Mouse (Mus musculus) spleen, adult 12 weeks (tissue): ENCODE data around the gene Mthfd2.
"Not testable (repeated sequence)": the region's sequence is repeated elsewhere in the genome, so short reads cannot be mapped to it uniquely, and the experiment has no call there.

Experiments used
- DNase-seq: peaks from one replicate; pipeline ENCODE4 v3.0.0; 2022; ENCODE audit warnings: low spot score

The Mthfd2 gene

GRCm38 (mm10) chr6:83325525-83326393 lies at the start of gene Mthfd2, which contains the start of gene Mob1a:
Gene Mthfd2, minus strand, starts transcription at chr6:83325908.
Gene Mob1a, plus strand, starts transcription at chr6:83326016.
- peak; percentile 95 for DNase-seq

DNA sequence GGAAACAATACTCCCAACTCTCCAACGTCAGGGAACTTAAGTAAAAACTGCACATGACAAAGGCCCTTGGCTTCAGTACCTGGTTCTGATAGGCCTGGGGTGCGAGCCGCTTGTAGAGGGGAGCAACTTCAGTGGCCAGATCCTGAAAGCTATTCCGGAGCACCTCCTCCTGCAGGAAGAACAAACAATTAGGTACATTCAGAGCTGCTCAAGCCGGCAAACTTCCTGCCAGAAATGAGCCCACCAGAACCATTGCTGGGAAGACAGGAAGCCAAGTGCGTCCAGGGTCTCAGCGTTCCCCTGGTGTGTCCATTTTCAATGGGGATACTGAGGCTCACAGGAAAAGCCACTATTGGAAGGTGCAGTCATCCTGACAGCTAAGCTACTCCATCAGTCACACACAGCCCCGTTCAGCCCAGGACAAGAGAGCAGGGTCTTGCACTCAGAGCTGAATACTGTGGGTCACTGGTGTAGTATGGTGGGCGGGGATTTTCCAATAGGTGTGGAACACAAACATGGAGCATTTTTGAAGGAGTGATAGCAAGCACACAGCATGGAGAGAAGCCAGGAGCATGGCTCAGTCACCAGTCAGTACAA lies 48.1 kb upstream of the Mthfd2 start:
- no peak for DNase-seq

GRCm38 (mm10) chr6:83371350-83371749 lies 45.6 kb upstream of the Mthfd2 start:
- no peak for DNase-seq

DNA sequence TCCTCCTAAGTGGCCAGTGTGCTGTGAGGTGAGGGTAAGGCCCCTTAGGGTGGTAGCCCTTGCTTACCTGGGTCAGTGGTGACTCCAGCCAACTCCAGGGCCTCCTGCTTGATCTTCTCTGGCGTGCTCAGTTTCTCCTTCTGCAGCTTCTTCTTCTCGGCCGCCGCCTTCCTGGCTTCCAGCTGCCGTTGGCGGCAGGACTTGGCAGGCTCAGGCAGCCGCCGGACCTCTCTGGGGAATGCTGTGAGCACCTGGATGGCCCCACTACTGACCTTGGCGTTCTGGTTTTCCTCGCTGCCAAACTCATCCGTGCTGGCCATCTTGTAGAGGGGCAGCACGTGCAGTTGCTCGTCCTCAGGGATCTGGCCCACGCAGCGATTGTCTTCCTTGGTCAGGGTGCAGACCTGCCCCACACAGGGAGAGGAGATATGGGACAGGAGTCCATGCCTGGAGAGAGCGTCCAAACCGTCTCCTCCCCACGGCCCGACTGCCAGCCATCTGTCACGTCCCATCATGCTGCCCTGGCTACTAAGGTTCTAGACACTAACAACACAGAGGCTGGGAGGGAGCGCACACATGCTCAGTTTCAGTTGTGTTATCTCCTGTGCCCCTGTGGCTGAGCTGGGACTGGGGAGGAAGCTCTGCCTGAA lies 44.7 kb upstream of the Mthfd2 start:
- DNase-seq: no peak

DNA sequence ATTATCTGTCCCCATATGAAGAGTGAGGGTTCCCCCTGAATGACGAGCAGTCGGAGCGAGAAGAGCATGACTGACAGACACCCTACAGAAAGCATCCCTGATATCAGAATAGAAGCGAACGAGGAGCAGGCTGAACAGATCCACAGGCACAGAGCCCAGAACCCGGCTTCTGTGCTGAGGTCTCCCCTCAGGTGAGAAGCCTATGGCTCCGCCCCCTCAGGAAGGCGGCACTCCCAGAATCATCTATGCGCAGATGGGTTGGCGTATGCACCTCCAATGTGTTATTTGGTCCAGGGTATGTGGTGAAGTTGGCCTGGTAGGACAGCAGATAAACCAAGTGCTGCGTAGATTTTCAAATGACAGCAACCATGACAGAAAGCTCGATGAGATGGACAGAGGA lies 37.4 kb upstream of the Mthfd2 start:
- no peak for DNase-seq

GRCm38 (mm10) chr6:83361523-83362248 lies 36.0 kb upstream of the Mthfd2 start:
- DNase-seq: no peak

- no peak for DNase-seq
These were observed 31.7 kb upstream of the Mthfd2 start for GRCm38 (mm10) chr6:83357436-83357835.

DNA sequence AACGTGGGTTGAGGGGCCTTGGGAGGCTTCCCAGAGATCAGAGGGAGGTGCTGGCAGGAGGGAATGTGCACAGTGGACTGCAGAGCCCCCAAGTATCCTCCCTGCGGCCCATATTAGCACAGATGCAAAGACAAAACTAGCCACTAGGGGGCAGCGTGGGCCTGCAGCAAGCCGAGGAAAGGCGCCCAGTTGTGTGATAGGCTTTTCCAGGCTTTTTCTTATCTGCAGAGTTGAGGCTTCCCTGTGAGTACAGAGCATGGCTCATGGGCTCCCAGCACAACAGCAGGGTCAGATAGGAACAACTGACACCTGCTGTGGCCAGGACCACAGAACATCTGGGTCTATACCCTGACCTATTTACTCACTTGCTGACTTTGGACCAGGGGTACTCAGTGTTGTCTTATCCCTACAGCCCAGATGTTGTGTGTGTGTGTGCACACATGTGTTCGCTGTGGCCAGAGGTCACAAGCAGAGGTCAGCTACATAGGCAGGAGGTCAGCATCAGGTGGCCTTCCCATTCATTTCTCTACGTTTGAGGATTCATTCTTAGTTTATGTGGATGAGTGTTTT lies 30.9 kb upstream of the Mthfd2 start:
- peak; percentile 78 for DNase-seq

GRCm38 (mm10) chr6:83354856-83355781 lies 29.4 kb upstream of the Mthfd2 start:
- DNase-seq: no peak

DNA sequence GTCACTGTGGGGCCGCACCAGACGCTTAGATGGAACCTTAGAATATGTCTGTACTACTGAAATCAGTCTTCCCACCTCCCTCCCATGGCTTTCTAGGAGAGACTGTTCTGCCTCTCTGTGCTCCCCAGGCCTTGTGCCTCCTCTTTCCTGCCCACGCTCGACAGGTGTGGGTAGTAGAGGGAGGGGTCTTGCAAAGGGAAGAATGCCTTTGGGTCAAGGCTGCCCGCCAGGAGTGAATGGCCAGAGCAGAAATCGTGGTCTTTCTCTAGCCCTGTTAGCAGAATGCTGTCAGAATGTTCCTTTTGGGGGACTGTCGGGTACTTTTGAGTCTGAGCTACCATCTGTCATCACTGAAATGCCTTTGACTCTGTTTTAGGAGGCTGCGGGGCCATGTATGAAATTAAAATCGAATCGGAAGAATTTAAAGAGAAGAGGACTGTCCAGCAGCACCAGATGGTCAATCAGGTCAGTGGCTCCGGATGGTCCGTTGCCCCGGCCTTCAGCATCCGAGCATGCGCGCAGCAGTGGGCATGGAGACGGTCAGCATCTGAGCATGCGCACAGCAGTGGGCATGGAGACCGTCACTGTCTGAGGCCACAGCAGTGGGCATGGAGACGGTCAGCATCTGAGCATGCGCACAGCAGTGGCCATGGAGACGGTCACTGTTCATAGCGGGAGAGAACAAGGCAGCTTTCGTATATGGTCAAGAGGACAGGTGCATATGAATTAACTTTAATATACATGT lies 27.1 kb upstream of the Mthfd2 start:
- no peak for DNase-seq

GRCm38 (mm10) chr6:83351490-83352160 lies 25.9 kb upstream of the Mthfd2 start:
- DNase-seq: peak; percentile 78

GRCm38 (mm10) chr6:83350851-83351405 lies 25.2 kb upstream of the Mthfd2 start:
- DNase-seq: no peak

GRCm38 (mm10) chr6:83350172-83350571 lies 24.5 kb upstream of the Mthfd2 start:
- no peak for DNase-seq

DNA sequence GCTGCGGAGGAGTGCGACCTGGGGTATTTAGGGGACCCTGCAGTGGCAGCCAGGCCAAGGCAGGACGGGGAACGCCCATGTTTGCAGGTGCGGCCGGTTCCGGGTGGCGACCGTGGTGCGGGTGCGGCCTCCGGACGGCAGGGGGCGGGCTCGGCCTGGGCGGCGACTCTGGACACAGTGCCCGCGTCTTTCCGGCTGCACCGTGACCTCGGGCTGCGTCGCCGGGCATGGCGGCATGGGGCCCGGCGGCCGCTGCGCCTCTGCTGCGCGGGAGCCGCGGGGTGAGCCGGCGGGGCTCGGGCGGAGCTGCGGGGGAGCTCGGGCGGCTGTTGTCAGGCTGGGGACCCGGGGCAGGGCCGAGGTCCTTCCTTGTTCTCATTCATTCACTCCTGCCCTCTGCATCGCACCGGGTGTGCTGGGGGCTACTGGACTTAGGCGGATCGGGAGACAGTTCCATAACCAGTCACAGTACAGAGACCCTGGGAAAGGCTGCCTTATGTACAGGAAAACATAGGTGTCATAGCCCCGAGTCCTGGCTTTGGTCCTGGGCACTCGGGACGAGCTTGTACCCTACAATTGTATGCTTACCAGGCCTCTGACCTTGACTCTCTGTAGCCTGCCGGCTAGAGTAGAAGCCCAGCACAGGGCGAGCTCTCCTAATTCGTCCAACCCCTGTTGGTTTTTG lies 23.7 kb upstream of the Mthfd2 start:
- DNase-seq: peak; percentile 95

DNA sequence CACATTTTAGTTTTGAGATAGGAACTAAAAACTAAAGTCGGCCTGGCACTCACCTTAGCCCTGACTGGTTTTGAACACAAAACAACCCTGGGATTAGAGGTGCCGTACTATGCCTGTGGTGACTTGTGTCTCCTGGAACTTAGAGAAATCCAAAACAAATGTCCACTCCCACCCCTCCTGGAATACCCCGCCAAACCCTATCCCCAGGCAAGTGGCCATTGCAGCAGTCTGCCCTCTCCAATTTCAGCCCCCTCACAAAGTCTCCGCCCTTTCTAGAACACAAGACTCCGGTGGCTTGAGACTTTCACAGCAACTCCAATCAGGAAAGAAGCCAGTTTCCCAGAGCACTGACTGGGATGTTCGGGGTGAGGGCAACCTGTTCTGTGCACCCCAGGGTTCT lies 23.2 kb upstream of the Mthfd2 start, which contains the start of gene Bola3:
Gene Bola3, plus strand, starts transcription at position 275 of the 400 bp plus-strand sequence.
- no peak for DNase-seq

- DNase-seq: no peak
These were observed 22.2 kb upstream of the Mthfd2 start for GRCm38 (mm10) chr6:83347916-83348315.

DNA sequence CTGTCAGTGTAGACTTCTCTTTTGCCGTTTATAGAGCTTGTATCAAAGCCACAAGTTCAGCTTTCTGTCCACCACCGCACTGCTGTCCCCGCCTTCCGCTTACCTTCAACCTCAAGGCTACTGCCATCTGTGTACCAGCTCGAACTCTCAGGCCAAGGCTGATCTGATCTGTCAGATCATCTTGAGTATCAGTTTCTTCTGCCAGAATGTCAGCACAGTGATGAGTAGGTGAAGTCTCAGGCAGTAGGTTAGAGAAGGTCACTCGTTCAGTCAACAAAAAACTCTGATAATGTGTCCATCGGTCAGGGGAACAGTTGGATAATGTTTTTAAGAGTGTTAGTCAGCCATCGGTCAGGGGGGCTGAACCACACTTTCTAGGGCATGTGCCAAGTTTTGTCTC lies 19.6 kb upstream of the Mthfd2 start:
- not testable (repeated sequence) for DNase-seq

- no peak for DNase-seq
These were observed 17.2 kb upstream of the Mthfd2 start for GRCm38 (mm10) chr6:83342957-83343356.
